Mouse (Mus musculus) testis, adult 2 months (tissue): Measurements from ENCODE around the gene Acvr2b.

ENCODE experiments used
- CTCF ChIP-seq: fragments of 200-500 bp; IDR thresholded peaks from 2 replicates; pipeline ENCODE4 v1.5.1; 2012; ENCODE audit warnings: low read depth, mild to moderate bottlenecking, inconsistent platforms, low read length, moderate library complexity; ENCODE audit not compliant: control insufficient read depth, insufficient read depth, insufficient replicate concordance
- POLR2A ChIP-seq: fragments of 200-500 bp; IDR thresholded peaks from 2 replicates; pipeline ENCODE4 v1.6.1; 2012; ENCODE audit warnings: low read depth, mild to moderate bottlenecking, inconsistent platforms, low read length, moderate library complexity; ENCODE audit not compliant: control insufficient read depth

DNA sequence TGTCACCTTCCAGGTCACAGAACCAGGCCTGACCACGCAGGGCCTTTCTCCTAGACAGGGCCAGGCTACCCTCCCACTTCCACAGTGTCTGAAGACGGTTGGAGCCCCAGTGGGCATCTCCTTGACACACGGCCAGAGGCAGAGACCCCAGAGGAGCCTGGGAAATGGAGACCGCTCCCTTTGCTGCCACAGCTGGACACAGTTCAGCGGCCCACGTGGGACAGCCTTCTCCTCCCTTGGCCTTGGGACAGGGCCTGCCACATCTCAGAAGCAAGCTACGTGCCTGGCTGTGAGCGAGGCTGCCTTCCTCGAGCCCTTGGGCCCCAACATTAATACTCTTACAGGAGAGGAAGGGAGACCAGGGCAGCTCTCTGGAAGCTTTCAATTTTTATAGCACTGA lies 82.5 kb downstream of the Acvr2b start:
- TF ChIP-seq POLR2A (no peak), CTCF (no peak)
